Mouse (Mus musculus) heart, postnatal 0 days (tissue): ENCODE data around the gene Otoa. TPM values are rescaled to one million over a fixed set of nuclear protein-coding genes. Genes with fewer than 3 reads are reported as not detected.

Source experiments
- ATAC-seq: fragments of 200-750 bp; cut with Nextera tagmentation; 2 replicates; pipeline ENCODE4 v1.8.0; 2017; ENCODE audit warnings: low read depth, moderate number of reproducible peaks, moderate library complexity; ENCODE audit not compliant: insufficient read depth
- DNase-seq: peaks from one replicate; pipeline ENCODE4 v3.0.0-alpha.2; 2016; ENCODE audit warnings: low spot score
- H3K27ac ChIP-seq: fragments of 300-500 bp; sonication (generic); 2 replicates; pipeline ENCODE4 v1.5.1; 2014; ENCODE audit warnings: low read depth, mild to moderate bottlenecking
- H3K27me3 ChIP-seq: fragments of 300-500 bp; sonication (generic); 2 replicates; pipeline ENCODE4 v1.6.1; 2014; ENCODE audit warnings: low read length, mixed read lengths; ENCODE audit not compliant: control insufficient read depth, insufficient read depth
- H3K36me3 ChIP-seq: fragments of 300-500 bp; sonication (generic); replicated peaks from 2 replicates; pipeline ENCODE4 v1.6.1; 2014; ENCODE audit warnings: low read length, mixed read lengths; ENCODE audit not compliant: control insufficient read depth, insufficient read depth
- H3K4me1 ChIP-seq: fragments of 300-500 bp; sonication (generic); 2 replicates; pipeline ENCODE4 v1.6.1; 2014; ENCODE audit warnings: antibody characterized with exemption; ENCODE audit not compliant: control insufficient read depth, insufficient read depth
- H3K4me2 ChIP-seq: fragments of 300-500 bp; sonication (generic); 2 replicates; pipeline ENCODE4 v1.6.1; 2014; ENCODE audit warnings: low read depth, mild to moderate bottlenecking, low read length, moderate library complexity
- H3K4me3 ChIP-seq: fragments of 300-500 bp; sonication (generic); 2 replicates; pipeline ENCODE4 v1.5.1; 2014; ENCODE audit warnings: low read depth, low read length
- H3K9ac ChIP-seq: fragments of 300-500 bp; sonication (generic); replicated peaks from 2 replicates; pipeline ENCODE4 v1.6.1; 2014; ENCODE audit warnings: low read depth, low read length, mixed read lengths
- H3K9me3 ChIP-seq: fragments of 300-500 bp; sonication (generic); replicated peaks from 2 replicates; pipeline ENCODE4 v1.6.1; 2016; ENCODE audit warnings: low read length; ENCODE audit not compliant: control insufficient read depth
- CTCF ChIP-seq: IDR thresholded peaks from 2 replicates; pipeline ENCODE4 v1.5.1; 2016; ENCODE audit warnings: antibody characterized with exemption, control low read depth, low read depth
- EP300 ChIP-seq: IDR thresholded peaks from 2 replicates; pipeline ENCODE4 v1.6.1; 2016; ENCODE audit warnings: antibody characterized with exemption, low read depth
- WGBS: fragments of 180-500 bp; shearing (Covaris S2); extraction: QIAGEN DNeasy Blood & Tissue Kit; methylation state at CpG from one replicate; pipeline ENCODE4 v1.1.7; 2014; 5-methylcytosine and 5-hydroxymethylcytosine counted together
- polyA plus RNA-seq: library from polyadenylated mRNA; unstranded; fragments of >200 nt; fragmentation: Nextera tagmentation; extraction: Ambion mirVana; gene quantifications from 2 replicates; pipeline ENCODE4 v1.2.1, GENCODE M21; 2015
- total RNA-seq: library from RNA; depleted of rRNA; stranded (reverse); fragments of >200 nt; gene quantifications from 2 replicates; pipeline ENCODE4 v1.2.3, GENCODE M21; 2014; ENCODE audit warnings: low replicate concordance

Gene Otoa
- total and polyA plus RNA-seq, 2 experiments from 2014 or later, result 0.11 to 0.46 TPM

GRCm38 (mm10) chr7:121130837-121131236 lies 49.4 kb downstream of the Otoa start:
- Histone ChIP-seq H3K36me3 (no peaks in the 10 kb centered on the region), H3K4me1 (no peaks in the 10 kb centered on the region), H3K4me3 (no peak overlapping the region), H3K4me2 (no peak overlapping the region), H3K9ac (no peak overlapping the region), H3K27me3 (no peaks in the 10 kb centered on the region), H3K9me3 (no peaks in the 10 kb centered on the region), H3K27ac (no peak overlapping the region)
- ATAC-seq, result no peak
- no peak for DNase-seq
- 92% methylated on average over 2 of the region's 2 CpGs for WGBS
- TF ChIP-seq CTCF (no peak), EP300 (no peak)

- Histone ChIP-seq H3K27me3 (no peaks in the 10 kb centered on the region), H3K9ac (no peak overlapping the region), H3K27ac (no peak overlapping the region), H3K4me3 (no peak overlapping the region), H3K9me3 (no peaks in the 10 kb centered on the region), H3K4me2 (no peak overlapping the region), H3K4me1 (no peaks in the 10 kb centered on the region), H3K36me3 (no peaks in the 10 kb centered on the region)
- 70% methylated on average over 5 of the region's 5 CpGs for WGBS
- TF ChIP-seq EP300 (no peak), CTCF (no peak)
- ATAC-seq (no peak), DNase-seq (no peak)
These were observed 59.8 kb downstream of the Otoa start for GRCm38 (mm10) chr7:121141274-121141673.

- Histone ChIP-seq H3K9me3 (no peaks in the 10 kb centered on the region), H3K27me3 (no peaks in the 10 kb centered on the region), H3K27ac (no peak overlapping the region), H3K4me1 (no peaks in the 10 kb centered on the region), H3K36me3 (no peaks in the 10 kb centered on the region), H3K9ac (no peak overlapping the region), H3K4me2 (no peak overlapping the region), H3K4me3 (no peak overlapping the region)
- TF ChIP-seq EP300 (no peak), CTCF (no peak)
- 77% methylated on average over 5 of the region's 5 CpGs for WGBS
- no peak for ATAC-seq
- no peak for DNase-seq
These were observed 69.2 kb downstream of the Otoa start for GRCm38 (mm10) chr7:121150662-121151061.

DNA sequence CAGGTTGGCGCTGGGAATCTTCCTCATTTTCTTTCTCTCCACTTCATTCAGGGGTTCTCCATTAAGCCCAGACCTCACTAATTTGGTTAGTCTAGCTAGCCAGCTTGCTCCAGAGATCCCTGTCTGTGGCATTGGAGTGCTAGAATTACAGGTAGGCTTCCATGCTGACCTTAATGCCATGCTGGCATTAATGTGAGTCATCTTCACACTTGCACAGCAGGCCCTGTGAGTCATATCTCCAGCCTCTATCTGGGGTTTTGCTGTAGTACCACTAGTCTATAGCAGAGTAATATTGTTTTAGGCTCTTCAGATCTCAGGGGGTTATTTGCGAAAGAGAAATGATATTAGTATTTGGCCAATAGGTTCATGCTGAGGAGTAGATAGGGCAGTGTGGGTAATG lies 70.7 kb downstream of the Otoa start:
- Histone ChIP-seq H3K4me1 (no peaks in the 10 kb centered on the region), H3K36me3 (no peaks in the 10 kb centered on the region), H3K9ac (no peak overlapping the region), H3K9me3 (no peaks in the 10 kb centered on the region), H3K4me3 (no peak overlapping the region), H3K27ac (no peak overlapping the region), H3K27me3 (no peaks in the 10 kb centered on the region), H3K4me2 (no peak overlapping the region)
- WGBS, result 85% methylated on average over 2 of the region's 2 CpGs
- DNase-seq (no peak), ATAC-seq (no peak)
- TF ChIP-seq CTCF (no peak), EP300 (no peak)

DNA sequence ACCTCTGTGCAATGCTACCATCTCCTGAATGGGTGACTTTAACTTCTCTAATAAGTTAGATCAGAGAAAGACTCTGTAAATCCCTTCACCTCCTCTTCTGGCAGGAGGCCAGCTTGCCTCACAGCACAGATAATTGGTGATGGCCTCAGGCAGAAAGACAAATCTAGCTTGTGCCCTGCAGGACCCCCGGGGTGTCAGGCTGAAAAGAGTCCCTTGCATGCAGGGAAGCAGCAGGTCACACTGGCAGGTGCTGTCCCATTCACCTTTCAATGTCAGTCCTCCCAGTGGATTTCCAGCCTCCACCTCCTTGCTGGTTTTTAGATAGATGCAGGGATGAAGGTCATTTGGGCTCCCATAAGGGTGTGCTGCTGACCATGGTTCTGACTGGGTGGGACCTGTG lies 84.2 kb downstream of the Otoa start:
- 50% methylated on average over 1 of the region's 1 CpGs for WGBS
- no peak overlapping the region for H3K4me3 ChIP-seq
- ATAC-seq (no peak), DNase-seq (no peak)
- no peak overlapping the region for H3K4me2 ChIP-seq
- no peaks in the 10 kb centered on the region for H3K36me3 ChIP-seq
- no peak overlapping the region for H3K27ac ChIP-seq
- H3K9me3 ChIP-seq, result no peaks in the 10 kb centered on the region
- H3K9ac ChIP-seq, result no peak overlapping the region
- TF ChIP-seq EP300 (no peak), CTCF (no peak)
- H3K4me1 ChIP-seq, result no peaks in the 10 kb centered on the region
- H3K27me3 ChIP-seq, result no peaks in the 10 kb centered on the region

- TF ChIP-seq CTCF, result no peak
- TF ChIP-seq EP300, result no peak
- 20% methylated on average over 6 of the region's 6 CpGs for WGBS
- no peaks in the 10 kb centered on the region for H3K36me3 ChIP-seq
These were observed 90.4 kb downstream of the Otoa start for GRCm38 (mm10) chr7:121171888-121172287.

More at GRCm38 (mm10) chr7:121171888-121172287, 90.4 kb downstream of the Otoa start:
- no peak overlapping the region for H3K9ac ChIP-seq
- H3K9me3 ChIP-seq, result no peaks in the 10 kb centered on the region
- DNase-seq (no peak), ATAC-seq (no peak)
- no peaks in the 10 kb centered on the region for H3K27me3 ChIP-seq
- no peaks in the 10 kb centered on the region for H3K4me1 ChIP-seq
- H3K4me2 ChIP-seq, result no peak overlapping the region
- H3K4me3 ChIP-seq, result no peak overlapping the region
- no peak overlapping the region for H3K27ac ChIP-seq
